Mouse (Mus musculus): Measurements from ENCODE around the gene Dlg2.

The Dlg2 gene

GRCm38 (mm10) chr7:91720318-91720717 lies 1243.8 kb downstream of the Dlg2 start:
- in situ Hi-C loops (cut with MboI, MseI) = no loop called here

GRCm38 (mm10) chr7:91724397-91724796 lies 1247.9 kb downstream of the Dlg2 start:
- in situ Hi-C loops (cut with MboI, MseI) = no loop called here

GRCm38 (mm10) chr7:91740748-91741147 lies 1264.3 kb downstream of the Dlg2 start:
- in situ Hi-C loops (cut with MboI, MseI) = no loop called here

- in situ Hi-C loops (cut with MboI, MseI) = no loop called here
Measured at GRCm38 (mm10) chr7:91753151-91753861, 1276.8 kb downstream of the Dlg2 start.

- in situ Hi-C loops (cut with MboI, MseI) = no loop called here
Measured at GRCm38 (mm10) chr7:91767648-91768047, 1291.2 kb downstream of the Dlg2 start.

GRCm38 (mm10) chr7:91778673-91779072 lies 1302.2 kb downstream of the Dlg2 start:
- in situ Hi-C loops (cut with MboI, MseI) = no loop called here

GRCm38 (mm10) chr7:91784617-91785016 lies 1308.1 kb downstream of the Dlg2 start:
- in situ Hi-C loops (cut with MboI, MseI) = no loop called here

- in situ Hi-C loops (cut with MboI, MseI) = no loop called here
Measured at GRCm38 (mm10) chr7:91785445-91785844, 1309.0 kb downstream of the Dlg2 start.

- in situ Hi-C loops (cut with MboI, MseI) = no loop called here
Measured at GRCm38 (mm10) chr7:91785871-91786270, 1309.4 kb downstream of the Dlg2 start.

- in situ Hi-C loops (cut with MboI, MseI) = no loop called here
Measured at GRCm38 (mm10) chr7:91790949-91791564, 1314.6 kb downstream of the Dlg2 start.

GRCm38 (mm10) chr7:91806632-91807031 lies 1330.2 kb downstream of the Dlg2 start:
- in situ Hi-C loops (cut with MboI, MseI) = no loop called here

- in situ Hi-C loops (cut with MboI, MseI) = no loop called here
Measured at GRCm38 (mm10) chr7:91810774-91811173, 1334.3 kb downstream of the Dlg2 start.

GRCm38 (mm10) chr7:91818004-91818403 lies 1341.5 kb downstream of the Dlg2 start:
- in situ Hi-C loops (cut with MboI, MseI) = no loop called here

- in situ Hi-C loops (cut with MboI, MseI) = no loop called here
Measured at GRCm38 (mm10) chr7:91832207-91832606, 1355.7 kb downstream of the Dlg2 start.

- in situ Hi-C loops (cut with MboI, MseI) = no loop called here
Measured at GRCm38 (mm10) chr7:91845723-91846122, 1369.3 kb downstream of the Dlg2 start.

GRCm38 (mm10) chr7:91849364-91849763 lies 1372.9 kb downstream of the Dlg2 start:
- in situ Hi-C loops (cut with MboI, MseI) = no loop called here

- in situ Hi-C loops (cut with MboI, MseI) = no loop called here
Measured at GRCm38 (mm10) chr7:91853653-91854052, 1377.2 kb downstream of the Dlg2 start.

- in situ Hi-C loops (cut with MboI, MseI) = no loop called here
Measured at GRCm38 (mm10) chr7:91856931-91857330, 1380.5 kb downstream of the Dlg2 start.

- in situ Hi-C loops (cut with MboI, MseI) = no loop called here
Measured at GRCm38 (mm10) chr7:91862806-91863531, 1386.5 kb downstream of the Dlg2 start.

GRCm38 (mm10) chr7:91868919-91869318 lies 1392.4 kb downstream of the Dlg2 start:
- in situ Hi-C loops (cut with MboI, MseI) = no loop called here

GRCm38 (mm10) chr7:91876831-91877230 lies 1400.4 kb downstream of the Dlg2 start:
- in situ Hi-C loops (cut with MboI, MseI) = no loop called here

GRCm38 (mm10) chr7:91877804-91878203 lies 1401.3 kb downstream of the Dlg2 start:
- in situ Hi-C loops (cut with MboI, MseI) = no loop called here

- in situ Hi-C loops (cut with MboI, MseI) = no loop called here
Measured at GRCm38 (mm10) chr7:91886336-91886735, 1409.9 kb downstream of the Dlg2 start.
